ENCODE assay signal across 16 mouse cellular contexts in genomic region chr2:92903650-92904049, GRCm38 (mm10). TPM values are rescaled to one million over a fixed set of nuclear protein-coding genes. Genes with fewer than 3 reads are reported as not detected.
"Had no signal": no experiment of that assay in that cellular context is flagged by ENCODE, and none has a peak within 500 bp of the region (broad histone marks: within the 10 kb centered on the region; RNA-seq: fewer than 3 reads in every experiment).

No protein-coding gene starts in this region.

- H3K4me3 ChIP-seq: gastrocnemius, adult 2 months; heart, embryonic 10.5 days; heart, embryonic 12.5 days; hindbrain, embryonic 13.5 days; hindbrain, embryonic 15.5 days; intestine, embryonic 15.5 days; limb, embryonic 13.5 days; limb, embryonic 15.5 days; liver, embryonic 12.5 days had no signal

- H3K4me1 ChIP-seq: heart, embryonic 10.5 days; heart, embryonic 12.5 days; intestine, embryonic 15.5 days; liver, embryonic 12.5 days had no signal

- DNase-seq: gastrocnemius, adult 2 months; gastrocnemius, postnatal 25 days; layer of hippocampus, postnatal 36 days had no signal

- H3K9me3 ChIP-seq: heart, embryonic 10.5 days; heart, embryonic 12.5 days; hindbrain, embryonic 15.5 days; intestine, embryonic 15.5 days; limb, embryonic 13.5 days; limb, embryonic 15.5 days; liver, embryonic 12.5 days had no signal

- ATAC-seq: inflammation-experienced regulatory T-cells, adult 6 months; intestine, postnatal 0 days; liver, embryonic 12.5 days had no signal

- H3K27ac ChIP-seq: gastrocnemius, adult 2 months; heart, embryonic 10.5 days; hindbrain, embryonic 13.5 days; hindbrain, embryonic 15.5 days; intestine, embryonic 15.5 days; kidney, postnatal 0 days; limb, embryonic 13.5 days; limb, embryonic 15.5 days; liver, embryonic 12.5 days had no signal

- H3K4me2 ChIP-seq: heart, embryonic 12.5 days; hindbrain, embryonic 13.5 days; hindbrain, embryonic 15.5 days; intestine, embryonic 15.5 days; limb, embryonic 13.5 days; limb, embryonic 15.5 days; liver, embryonic 12.5 days had no signal

- H3K27me3 ChIP-seq: hindbrain, embryonic 15.5 days; intestine, embryonic 15.5 days had no signal

- H3K9ac ChIP-seq: heart, embryonic 12.5 days; hindbrain, embryonic 13.5 days; hindbrain, embryonic 15.5 days; intestine, embryonic 15.5 days; limb, embryonic 13.5 days; limb, embryonic 15.5 days; liver, embryonic 12.5 days had no signal

- H3K36me3 ChIP-seq: heart, embryonic 10.5 days; heart, embryonic 12.5 days; hindbrain, embryonic 13.5 days; hindbrain, embryonic 15.5 days; intestine, embryonic 15.5 days; limb, embryonic 13.5 days; limb, embryonic 15.5 days; liver, embryonic 12.5 days had no signal

RNA-seq across cellular contexts. Expression of gene Syt13, which starts 11.2 kb away (rescaled TPM):
- total RNA-seq: granulocyte monocyte progenitor cell, adult 5-6 weeks; liver, adult 2 months had no signal
- polyA plus RNA-seq: inflammation-experienced regulatory T-cells, adult 6 months; liver, adult 2 months had no signal
